Mouse (Mus musculus): ENCODE measurements around the gene Mrrf. TPM values are rescaled to one million over a fixed set of nuclear protein-coding genes. Genes with fewer than 3 reads are reported as not detected.

Mrrf gene
- polyA plus RNA-seq, 1 experiment = 34.4 TPM

GRCm38 (mm10) chr2:36236889-36237288 lies 100.7 kb downstream of the Mrrf start:
- TF ChIP-seq POLR2A (IDR thresholded peaks at IDR 0.05; ENCODE audit: low read depth, low read length) (no peak), CTCF (IDR thresholded peaks at IDR 0.05; ENCODE audit: borderline replicate concordance, insufficient read depth, low read length) (no peak)
- H3K4me3 ChIP-seq (ENCODE audit: insufficient read depth, low read length) = no peak overlapping the region
- peaks cover 8% of the 10 kb centered on the region; the same call in 1 of the 2 replicates for H3K4me1 ChIP-seq (ENCODE audit: control insufficient read depth, insufficient read depth, low read length)
- H3K27ac ChIP-seq (ENCODE audit: insufficient read depth, low read length) = no peak overlapping the region

GRCm38 (mm10) chr2:36237557-36237956 lies 101.4 kb downstream of the Mrrf start:
- TF ChIP-seq CTCF (IDR thresholded peaks at IDR 0.05; ENCODE audit: borderline replicate concordance, insufficient read depth, low read length) = no peak
- no peak for TF ChIP-seq POLR2A (IDR thresholded peaks at IDR 0.05; ENCODE audit: low read depth, low read length)
- Histone ChIP-seq H3K27ac (ENCODE audit: insufficient read depth, low read length) (no peak overlapping the region), H3K4me1 (ENCODE audit: control insufficient read depth, insufficient read depth, low read length) (peaks cover 8% of the 10 kb centered on the region; the same call in 1 of the 2 replicates), H3K4me3 (ENCODE audit: insufficient read depth, low read length) (no peak overlapping the region)

GRCm38 (mm10) chr2:36238467-36238866 lies 102.3 kb downstream of the Mrrf start:
- H3K4me1 ChIP-seq (ENCODE audit: control insufficient read depth, insufficient read depth, low read length) = peaks cover 13% of the 10 kb centered on the region
- peak overlapping the region; percentile 69; the same call in 1 of the 2 replicates for H3K27ac ChIP-seq (ENCODE audit: insufficient read depth, low read length)
- no peak for TF ChIP-seq CTCF (IDR thresholded peaks at IDR 0.05; ENCODE audit: borderline replicate concordance, insufficient read depth, low read length)
- no peak for TF ChIP-seq POLR2A (IDR thresholded peaks at IDR 0.05; ENCODE audit: low read depth, low read length)
- H3K4me3 ChIP-seq (ENCODE audit: insufficient read depth, low read length) = no peak overlapping the region

- no peak for TF ChIP-seq POLR2A (IDR thresholded peaks at IDR 0.05; ENCODE audit: low read depth, low read length)
- TF ChIP-seq CTCF (IDR thresholded peaks at IDR 0.05; ENCODE audit: borderline replicate concordance, insufficient read depth, low read length) = no peak
- H3K4me3 ChIP-seq (ENCODE audit: insufficient read depth, low read length) = no peak overlapping the region
- H3K27ac ChIP-seq (ENCODE audit: insufficient read depth, low read length) = peak overlapping the region; percentile 69
- peaks cover 15% of the 10 kb centered on the region for H3K4me1 ChIP-seq (ENCODE audit: control insufficient read depth, insufficient read depth, low read length)
Measured at GRCm38 (mm10) chr2:36238951-36239350, 102.8 kb downstream of the Mrrf start.

Other genes with a start within 250 kb of the Mrrf start
- gene Ttll11, start 156.5 kb upstream of the Mrrf start, polyA plus RNA-seq (2011; ENCODE audit: insufficient read length, low read depth, missing spikeins) = 4.6 and 4.9 TPM in 2 replicates
- gene Ndufa8, start 87.0 kb upstream of the Mrrf start, polyA plus RNA-seq (2011; ENCODE audit: insufficient read length, low read depth, missing spikeins) = 99.4 and 100 TPM in 2 replicates
- gene Morn5, start 86.9 kb upstream of the Mrrf start, polyA plus RNA-seq (2011; ENCODE audit: insufficient read length, low read depth, missing spikeins) = not detected in 2 replicates
- gene Lhx6, start 31.0 kb upstream of the Mrrf start, polyA plus RNA-seq (2011; ENCODE audit: insufficient read length, low read depth, missing spikeins) = 1.3 and 1.8 TPM in 2 replicates
- 54.1 and 60.4 TPM in 2 replicates for gene Rbm18, start 384 bp downstream of the Mrrf start, polyA plus RNA-seq (2011; ENCODE audit: insufficient read length, low read depth, missing spikeins)
- gene Ptgs1, start 94.0 kb downstream of the Mrrf start, polyA plus RNA-seq (2011; ENCODE audit: insufficient read length, low read depth, missing spikeins) = 22.5 and 33.7 TPM in 2 replicates
- gene Olfr338, start 237.1 kb downstream of the Mrrf start, polyA plus RNA-seq (2011; ENCODE audit: insufficient read length, low read depth, missing spikeins) = not detected in 2 replicates

Data from embryonic fibroblast, embryonic 13.5 days (primary cell).